Mouse (Mus musculus) midbrain, embryonic 12.5 days (tissue): ENCODE measurements around the gene Stox1. TPM values are rescaled to one million over a fixed set of nuclear protein-coding genes. Genes with fewer than 3 reads are reported as not detected.

Experiments used
- ATAC-seq: fragments of 200-750 bp; cut with Nextera tagmentation; 2 replicates; pipeline ENCODE4 v1.8.0; 2017; ENCODE audit warnings: low read depth, moderate TSS enrichment, moderate library complexity; ENCODE audit not compliant: low FRiP score
- H3K27ac ChIP-seq: fragments of 300-500 bp; sonication (generic); replicated peaks from 2 replicates; pipeline ENCODE4 v1.5.1; 2016; ENCODE audit warnings: mild to moderate bottlenecking
- H3K27me3 ChIP-seq: fragments of 300-500 bp; sonication (generic); 2 replicates; pipeline ENCODE4 v1.6.1; 2016; ENCODE audit warnings: mild to moderate bottlenecking
- H3K36me3 ChIP-seq: fragments of 300-500 bp; sonication (generic); 2 replicates; pipeline ENCODE4 v1.6.1; 2016
- H3K4me1 ChIP-seq: fragments of 300-500 bp; sonication (generic); 2 replicates; pipeline ENCODE4 v1.6.1; 2016
- H3K4me2 ChIP-seq: fragments of 300-500 bp; sonication (generic); replicated peaks from 2 replicates; pipeline ENCODE4 v1.6.1; 2016; ENCODE audit warnings: mild to moderate bottlenecking, moderate library complexity
- H3K4me3 ChIP-seq: fragments of 300-500 bp; sonication (generic); 2 replicates; pipeline ENCODE4 v1.5.1; 2016; ENCODE audit warnings: mild to moderate bottlenecking
- H3K9ac ChIP-seq: fragments of 300-500 bp; sonication (generic); replicated peaks from 2 replicates; pipeline ENCODE4 v1.6.1; 2016; ENCODE audit warnings: mild to moderate bottlenecking, moderate library complexity
- H3K9me3 ChIP-seq: fragments of 300-500 bp; sonication (generic); 2 replicates; pipeline ENCODE4 v1.6.1; 2016; ENCODE audit warnings: mild to moderate bottlenecking
- WGBS: fragments of 180-500 bp; shearing (Covaris S2); methylation state at CpG from one replicate; pipeline ENCODE4 v1.1.7; 2016; 5-methylcytosine and 5-hydroxymethylcytosine counted together
- polyA plus RNA-seq: library from polyadenylated mRNA; unstranded; fragments of >200 nt; fragmentation: Nextera tagmentation; extraction: Ambion mirVana; gene quantifications from 2 replicates; pipeline ENCODE4 v1.2.1, GENCODE M21; 2016

The Stox1 gene
- polyA plus RNA-seq, 1 experiment from 2014 or later = 2.8 TPM

DNA sequence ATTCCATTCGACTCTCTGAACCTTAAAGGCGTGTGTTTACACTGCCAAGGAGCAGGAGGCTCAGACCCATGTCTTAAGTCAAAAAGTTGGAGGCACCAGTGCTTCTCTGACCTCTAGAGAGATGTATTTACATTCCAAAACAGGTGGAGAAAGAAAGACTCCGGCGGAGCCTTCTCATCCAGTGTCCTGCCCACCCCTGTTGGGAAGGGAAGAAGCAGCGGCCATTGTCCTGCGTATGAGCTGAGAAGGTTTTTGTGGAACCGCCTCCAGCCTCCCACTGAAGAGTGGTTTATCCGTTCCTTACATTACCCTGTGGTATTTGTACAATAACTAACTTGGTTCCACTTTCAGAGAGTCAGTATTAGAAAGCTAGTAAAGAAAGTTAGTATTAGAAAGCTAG, 33.2 kb downstream of the Stox1 start:
- Histone ChIP-seq H3K4me3 (no peak overlapping the region), H3K36me3 (no peaks in the 10 kb centered on the region), H3K4me1 (peaks cover 5% of the 10 kb centered on the region), H3K27ac (no peak overlapping the region), H3K9me3 (no peaks in the 10 kb centered on the region), H3K27me3 (peaks cover 20% of the 10 kb centered on the region), H3K4me2 (no peak overlapping the region), H3K9ac (no peak overlapping the region)
- no peak for ATAC-seq
- WGBS = 56% methylated on average over 7 of the region's 8 CpGs

DNA sequence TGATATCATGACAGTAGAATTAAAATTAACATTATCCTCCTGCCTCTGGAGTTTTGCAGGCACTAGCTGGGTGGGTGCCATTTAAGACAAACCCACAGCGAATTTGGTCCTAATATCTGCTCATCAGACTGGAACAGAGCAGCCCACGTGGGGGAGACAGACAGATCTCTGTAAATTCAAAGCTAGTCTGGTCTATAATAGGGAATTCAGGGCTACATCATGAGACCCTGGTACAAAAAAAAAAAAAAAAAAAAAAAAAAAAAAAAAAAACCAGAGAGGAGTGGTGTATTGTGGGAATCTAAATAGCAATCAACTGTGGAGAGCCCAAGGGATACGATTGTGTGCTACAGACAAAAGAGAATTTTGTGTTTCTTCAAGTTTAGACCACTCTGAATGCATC, 33.7 kb downstream of the Stox1 start:
- no peak overlapping the region for H3K4me2 ChIP-seq
- 80% methylated on average over 3 of the region's 3 CpGs for WGBS
- no peaks in the 10 kb centered on the region for H3K9me3 ChIP-seq
- ATAC-seq = no peak
- no peak overlapping the region for H3K9ac ChIP-seq
- H3K36me3 ChIP-seq = no peaks in the 10 kb centered on the region
- peaks cover 21% of the 10 kb centered on the region for H3K27me3 ChIP-seq
- H3K27ac ChIP-seq = no peak overlapping the region
- peaks cover 10% of the 10 kb centered on the region for H3K4me1 ChIP-seq
- H3K4me3 ChIP-seq = no peak overlapping the region

DNA sequence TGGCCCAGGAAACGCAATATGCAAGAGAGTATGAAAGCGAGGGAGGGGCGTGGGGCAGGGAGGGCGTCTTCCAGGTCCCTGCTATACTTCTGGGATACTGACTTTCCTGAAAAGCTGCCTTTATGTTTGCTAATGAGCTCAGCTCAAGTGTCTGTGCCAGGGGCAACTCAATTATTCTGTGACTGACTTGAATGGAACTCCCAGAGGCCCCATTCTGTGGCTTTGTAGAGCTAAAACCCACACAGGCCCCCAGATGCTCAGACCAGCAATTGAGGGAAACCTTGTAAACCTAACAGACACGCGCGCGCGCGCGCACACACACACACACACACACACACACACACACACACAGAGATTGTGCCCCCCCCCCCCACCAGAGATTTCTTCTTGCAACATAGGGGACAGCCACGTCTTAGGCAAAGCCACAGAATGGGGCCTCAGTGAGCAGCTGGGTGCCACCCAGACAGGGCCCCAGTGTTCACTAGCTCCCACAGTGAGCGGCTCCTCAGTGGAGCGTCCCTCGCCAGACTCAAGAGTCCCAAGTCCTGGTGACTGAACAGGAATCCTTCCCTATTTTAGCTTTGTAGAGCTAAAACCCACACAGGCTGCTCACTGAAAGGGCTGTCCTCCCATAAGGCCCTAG, 38.8 kb downstream of the Stox1 start:
- 3% methylated on average over 11 of the region's 15 CpGs for WGBS
- Histone ChIP-seq H3K36me3 (no peaks in the 10 kb centered on the region), H3K9ac (0 out of 2 replicates have a peak overlapping the region, but pooled peaks have one; percentile 31), H3K4me3 (0 out of 2 replicates have a peak overlapping the region, but pooled peaks have one; percentile 12), H3K9me3 (no peaks in the 10 kb centered on the region), H3K27me3 (peaks cover 62% of the 10 kb centered on the region), H3K27ac (peak overlapping the region; percentile 75), H3K4me1 (peaks cover 27% of the 10 kb centered on the region), H3K4me2 (peak overlapping the region; percentile 46)
- ATAC-seq = peak; percentile 90

GRCm38 (mm10) chr10:62683043-62683442, 42.9 kb downstream of the Stox1 start:
- H3K4me1 ChIP-seq = peaks cover 25% of the 10 kb centered on the region
- WGBS = 57% methylated on average over 5 of the region's 5 CpGs
- H3K9ac ChIP-seq = no peak overlapping the region
- H3K27ac ChIP-seq = no peak overlapping the region
- no peaks in the 10 kb centered on the region for H3K36me3 ChIP-seq
- peaks cover 9% of the 10 kb centered on the region; the same call in 1 of the 2 replicates for H3K9me3 ChIP-seq
- no peak for ATAC-seq
- H3K27me3 ChIP-seq = peaks cover 53% of the 10 kb centered on the region
- H3K4me3 ChIP-seq = no peak overlapping the region
- H3K4me2 ChIP-seq = no peak overlapping the region

DNA sequence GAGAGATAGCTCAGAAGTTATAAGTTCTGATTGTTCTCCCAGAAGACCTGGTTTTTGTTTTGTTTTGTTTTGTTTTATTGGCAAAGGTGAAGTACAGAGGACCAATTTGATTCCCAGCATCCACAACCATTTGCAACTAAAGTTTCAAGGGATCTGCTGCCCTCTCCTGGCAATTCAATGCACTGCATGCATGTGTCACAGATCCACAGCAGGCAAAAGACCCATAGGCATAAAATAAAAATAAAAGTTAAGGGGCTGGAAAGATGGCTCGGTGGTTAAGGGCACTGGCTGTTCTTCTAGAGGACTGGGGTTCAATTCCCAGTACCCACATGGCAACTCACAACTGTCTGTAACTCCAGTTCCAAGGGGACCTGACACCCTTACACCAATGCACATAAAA, 46.1 kb downstream of the Stox1 start:
- no peak overlapping the region for H3K9ac ChIP-seq
- no peak overlapping the region for H3K4me2 ChIP-seq
- no peaks in the 10 kb centered on the region for H3K36me3 ChIP-seq
- H3K4me3 ChIP-seq = no peak overlapping the region
- ATAC-seq = no peak
- H3K27ac ChIP-seq = no peak overlapping the region
- no peaks in the 10 kb centered on the region for H3K4me1 ChIP-seq
- H3K27me3 ChIP-seq = peaks cover 38% of the 10 kb centered on the region
- 80% methylated on average over 1 of the region's 1 CpGs for WGBS
- peaks cover 9% of the 10 kb centered on the region; the same call in 1 of the 2 replicates for H3K9me3 ChIP-seq

DNA sequence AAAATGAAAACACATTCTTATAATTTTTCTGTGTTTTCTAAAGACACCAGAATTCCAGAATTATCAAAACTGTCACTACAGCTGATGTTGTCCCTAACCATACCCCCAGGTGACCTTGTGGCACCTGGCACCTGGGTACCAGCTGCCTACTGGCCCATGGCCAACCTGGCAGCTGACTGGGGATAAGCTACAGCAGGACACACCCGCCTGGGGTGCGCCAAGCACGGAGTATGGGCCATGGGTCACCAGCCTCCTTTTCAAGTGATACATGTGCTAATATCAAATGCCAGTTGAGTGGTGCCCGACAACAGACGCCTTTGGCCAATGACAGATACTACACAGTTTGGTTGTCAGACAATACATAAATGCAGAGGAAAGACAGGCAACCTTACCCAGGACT, 48.6 kb downstream of the Stox1 start:
- Histone ChIP-seq H3K27ac (no peak overlapping the region), H3K9me3 (peaks cover 9% of the 10 kb centered on the region; the same call in 1 of the 2 replicates), H3K36me3 (no peaks in the 10 kb centered on the region), H3K4me2 (no peak overlapping the region), H3K4me1 (no peaks in the 10 kb centered on the region), H3K9ac (no peak overlapping the region), H3K4me3 (no peak overlapping the region), H3K27me3 (peaks cover 16% of the 10 kb centered on the region; the same call in 1 of the 2 replicates)
- WGBS = 87% methylated on average over 5 of the region's 5 CpGs
- ATAC-seq = no peak

DNA sequence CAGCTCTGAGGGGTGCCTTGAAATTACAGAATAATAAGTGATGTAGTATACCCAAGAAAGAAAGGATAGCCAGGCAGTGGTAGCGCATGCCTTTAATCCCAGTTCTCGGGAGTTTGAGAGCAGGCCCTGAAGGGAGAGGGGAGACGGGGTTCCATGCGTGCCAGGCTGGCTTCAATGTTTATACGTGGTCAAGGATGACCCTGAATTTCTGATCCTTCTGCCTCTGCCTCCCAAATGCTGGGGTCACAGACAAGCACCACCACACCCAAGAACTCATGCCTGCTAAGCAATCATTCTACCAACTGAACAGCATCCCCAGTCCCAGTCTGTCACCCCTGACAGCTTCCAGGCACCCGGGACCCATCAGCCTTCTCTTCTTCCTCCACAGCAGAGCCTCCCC, 49.7 kb downstream of the Stox1 start:
- Histone ChIP-seq H3K36me3 (no peaks in the 10 kb centered on the region), H3K27ac (no peak overlapping the region), H3K4me1 (no peaks in the 10 kb centered on the region), H3K4me2 (no peak overlapping the region), H3K9me3 (peaks cover 9% of the 10 kb centered on the region; the same call in 1 of the 2 replicates), H3K4me3 (no peak overlapping the region), H3K9ac (no peak overlapping the region), H3K27me3 (peaks cover 12% of the 10 kb centered on the region; the same call in 1 of the 2 replicates)
- no peak for ATAC-seq
- WGBS = 90% methylated on average over 6 of the region's 6 CpGs

DNA sequence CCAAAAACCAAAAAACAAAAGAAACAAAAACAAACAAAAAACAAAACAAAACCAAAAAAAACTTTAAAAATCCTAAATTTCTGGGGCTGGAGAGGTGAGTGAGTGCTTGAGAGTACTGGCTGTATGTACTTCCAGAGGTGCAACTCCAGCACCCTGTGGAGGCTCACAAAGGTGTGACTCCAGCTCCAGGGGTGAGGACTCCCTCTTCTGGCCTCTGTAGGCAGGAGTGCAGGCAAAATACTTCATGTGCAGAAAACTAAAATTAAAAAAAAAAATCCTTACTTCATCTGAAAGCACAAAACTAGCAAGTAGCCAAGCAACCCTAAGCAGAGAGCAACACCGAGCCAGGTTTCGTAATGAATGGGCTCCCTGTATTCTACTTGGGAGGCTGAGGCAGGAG, 53.6 kb downstream of the Stox1 start:
- no peak for ATAC-seq
- Histone ChIP-seq H3K9me3 (no peaks in the 10 kb centered on the region), H3K36me3 (no peaks in the 10 kb centered on the region), H3K4me1 (no peaks in the 10 kb centered on the region), H3K27ac (no peak overlapping the region), H3K9ac (no peak overlapping the region), H3K4me2 (no peak overlapping the region), H3K4me3 (no peak overlapping the region), H3K27me3 (peaks cover 6% of the 10 kb centered on the region; the same call in 1 of the 2 replicates)
- 93% methylated on average over 2 of the region's 2 CpGs for WGBS

- WGBS = 80% methylated on average over 14 of the region's 14 CpGs
- no peak overlapping the region for H3K4me2 ChIP-seq
Measured at GRCm38 (mm10) chr10:62669245-62669644, 56.7 kb downstream of the Stox1 start.

DNA sequence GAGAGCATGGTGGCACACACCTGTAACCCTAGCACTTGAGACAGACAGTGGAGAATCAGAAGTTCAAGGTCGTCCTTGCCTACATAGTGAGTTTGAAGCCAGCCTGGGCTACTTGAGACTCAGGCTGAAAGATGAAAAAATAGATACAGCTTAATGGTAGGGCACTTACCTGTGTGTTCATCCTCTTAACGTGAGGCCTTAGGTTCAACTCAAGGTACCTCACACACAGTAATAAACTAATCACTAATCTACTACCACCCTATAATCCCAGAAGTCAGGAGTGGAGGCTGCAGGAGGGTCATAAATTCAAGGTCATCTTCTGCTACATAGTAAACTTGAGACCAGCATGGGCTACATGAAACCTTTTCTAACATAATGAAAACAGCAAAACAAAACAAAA, 57.5 kb downstream of the Stox1 start:
- Histone ChIP-seq H3K27me3 (no peaks in the 10 kb centered on the region; the same call in none of the 2 replicates), H3K9ac (no peak overlapping the region), H3K9me3 (no peaks in the 10 kb centered on the region), H3K36me3 (no peaks in the 10 kb centered on the region), H3K4me3 (no peak overlapping the region), H3K4me1 (no peaks in the 10 kb centered on the region), H3K4me2 (no peak overlapping the region), H3K27ac (no peak overlapping the region)
- WGBS = 86% methylated on average over 2 of the region's 2 CpGs
- ATAC-seq = no peak

More at GRCm38 (mm10) chr10:62669245-62669644, 56.7 kb downstream of the Stox1 start:
- Histone ChIP-seq H3K9me3 (no peaks in the 10 kb centered on the region), H3K27me3 (no peaks in the 10 kb centered on the region; the same call in none of the 2 replicates), H3K4me3 (no peak overlapping the region), H3K4me1 (no peaks in the 10 kb centered on the region), H3K9ac (no peak overlapping the region), H3K36me3 (no peaks in the 10 kb centered on the region), H3K27ac (no peak overlapping the region)
- no peak for ATAC-seq

DNA sequence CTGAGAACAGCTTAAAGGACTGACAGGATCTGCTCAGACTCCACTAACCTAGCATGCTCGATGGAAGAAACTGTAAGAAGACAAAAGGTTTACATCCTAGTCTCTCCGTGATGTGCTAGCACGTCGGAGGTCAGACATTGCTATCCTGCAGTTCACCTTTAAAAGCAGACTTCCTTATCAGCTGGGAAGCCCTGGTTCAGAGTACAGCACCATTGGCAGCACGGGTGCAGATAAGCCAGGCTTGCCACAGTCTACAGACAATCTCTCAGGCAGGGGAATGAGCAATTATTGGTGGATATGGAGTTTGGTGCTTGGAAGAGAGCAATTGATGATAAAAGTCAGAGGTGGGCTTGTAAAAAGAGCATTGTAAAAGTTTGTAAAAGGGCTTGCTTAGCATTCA, 57.9 kb downstream of the Stox1 start:
- H3K27ac ChIP-seq = no peak overlapping the region
- H3K36me3 ChIP-seq = no peaks in the 10 kb centered on the region
- H3K4me3 ChIP-seq = no peak overlapping the region
- no peak overlapping the region for H3K9ac ChIP-seq
- H3K4me1 ChIP-seq = no peaks in the 10 kb centered on the region
- no peak for ATAC-seq
- no peaks in the 10 kb centered on the region for H3K9me3 ChIP-seq
- H3K27me3 ChIP-seq = no peaks in the 10 kb centered on the region; the same call in none of the 2 replicates
- H3K4me2 ChIP-seq = no peak overlapping the region
- 86% methylated on average over 5 of the region's 5 CpGs for WGBS

GRCm38 (mm10) chr10:62664963-62665590, 60.9 kb downstream of the Stox1 start:
- 70% methylated on average over 27 of the region's 27 CpGs for WGBS
- no peak overlapping the region for H3K9ac ChIP-seq
- no peak overlapping the region for H3K4me3 ChIP-seq
- no peaks in the 10 kb centered on the region for H3K4me1 ChIP-seq
- no peak for ATAC-seq
- peak overlapping the region; percentile 2; the same call in 1 of the 2 replicates for H3K4me2 ChIP-seq
- H3K36me3 ChIP-seq = no peaks in the 10 kb centered on the region
- no peak overlapping the region for H3K27ac ChIP-seq
- no peaks in the 10 kb centered on the region for H3K9me3 ChIP-seq
- H3K27me3 ChIP-seq = no peaks in the 10 kb centered on the region; the same call in none of the 2 replicates
